Mouse (Mus musculus) midbrain, postnatal 0 days (tissue): ENCODE data around the gene Gas2l1. TPM values are rescaled to one million over a fixed set of nuclear protein-coding genes. Genes with fewer than 3 reads are reported as not detected.

ENCODE experiments used
- ATAC-seq: fragments of 200-750 bp; cut with Nextera tagmentation; 2 replicates; pipeline ENCODE4 v1.8.0; 2017; ENCODE audit warnings: moderate number of reproducible peaks, mild to moderate bottlenecking, moderate TSS enrichment, moderate library complexity; ENCODE audit not compliant: low FRiP score
- DNase-seq: peaks from one replicate; pipeline ENCODE4 v3.0.0-alpha.2; 2015; ENCODE audit warnings: low spot score
- H3K27ac ChIP-seq: fragments of 300-500 bp; sonication (generic); 2 replicates; pipeline ENCODE4 v1.5.1; 2014; ENCODE audit warnings: low read depth, mild to moderate bottlenecking, low read length, mixed read lengths
- H3K27me3 ChIP-seq: fragments of 300-500 bp; sonication (generic); 2 replicates; pipeline ENCODE4 v1.6.1; 2014; ENCODE audit warnings: low read length, control low read depth, mixed read lengths; ENCODE audit not compliant: insufficient read depth
- H3K36me3 ChIP-seq: fragments of 300-500 bp; sonication (generic); 2 replicates; pipeline ENCODE4 v1.6.1; 2014; ENCODE audit warnings: low read length, control low read depth, mixed read lengths; ENCODE audit not compliant: insufficient read depth
- H3K4me1 ChIP-seq: fragments of 300-500 bp; sonication (generic); 2 replicates; pipeline ENCODE4 v1.6.1; 2014; ENCODE audit warnings: mild to moderate bottlenecking, control low read depth, antibody characterized with exemption, low read length, mixed read lengths; ENCODE audit not compliant: insufficient read depth
- H3K4me2 ChIP-seq: fragments of 300-500 bp; sonication (generic); 2 replicates; pipeline ENCODE4 v1.6.1; 2014; ENCODE audit warnings: low read depth, mild to moderate bottlenecking, low read length, mixed read lengths; ENCODE audit not compliant: poor library complexity, severe bottlenecking
- H3K4me3 ChIP-seq: fragments of 300-500 bp; sonication (generic); 2 replicates; pipeline ENCODE4 v1.5.1; 2014; ENCODE audit warnings: low read depth, mild to moderate bottlenecking, low read length, moderate library complexity
- H3K9ac ChIP-seq: fragments of 300-500 bp; sonication (generic); replicated peaks from 2 replicates; pipeline ENCODE4 v1.6.1; 2014; ENCODE audit warnings: mild to moderate bottlenecking, low read length, moderate library complexity, mixed read lengths; ENCODE audit not compliant: poor library complexity, severe bottlenecking
- H3K9me3 ChIP-seq: fragments of 300-500 bp; sonication (generic); 2 replicates; pipeline ENCODE4 v1.6.1; 2016; ENCODE audit warnings: low read length, control low read depth
- CTCF ChIP-seq: IDR thresholded peaks from 2 replicates; pipeline ENCODE4 v1.5.1; 2016; ENCODE audit warnings: antibody characterized with exemption, mild to moderate bottlenecking
- WGBS: fragments of 180-500 bp; shearing (Covaris S2); extraction: QIAGEN DNeasy Blood & Tissue Kit; methylation state at CpG from one replicate; pipeline ENCODE4 v1.1.7; 2014; 5-methylcytosine and 5-hydroxymethylcytosine counted together
- polyA plus RNA-seq: library from polyadenylated mRNA; unstranded; fragments of >200 nt; fragmentation: Nextera tagmentation; extraction: Ambion mirVana; gene quantifications from 2 replicates; pipeline ENCODE4 v1.2.1, GENCODE M21; 2015
- total RNA-seq: library from RNA; depleted of rRNA; stranded (reverse); fragments of >200 nt; gene quantifications from 2 replicates; pipeline ENCODE4 v1.2.3, GENCODE M21; 2014

Gas2l1 gene
- total and polyA plus RNA-seq, 2 experiments from 2014 or later: 17.6 to 43.8 TPM

- H3K4me3 ChIP-seq: no peak overlapping the region
- H3K9me3 ChIP-seq: no peaks in the 10 kb centered on the region
- H3K27me3 ChIP-seq: peaks cover 32% of the 10 kb centered on the region
- no peak overlapping the region for H3K27ac ChIP-seq
- TF ChIP-seq CTCF: no peak; the same call in 1 of the 2 replicates
- 0 out of 2 replicates have a peak, but pooled peaks cover 3% of the 10 kb centered on the region for H3K4me1 ChIP-seq
- ATAC-seq (no peak), DNase-seq (no peak)
- no peak overlapping the region for H3K4me2 ChIP-seq
- WGBS: 24% methylated on average over 23 of the region's 23 CpGs
- no peak overlapping the region for H3K9ac ChIP-seq
- peaks cover 7% of the 10 kb centered on the region for H3K36me3 ChIP-seq
Measured at GRCm38 (mm10) chr11:5055945-5056938, 8.9 kb downstream of the Gas2l1 start.

GRCm38 (mm10) chr11:5054874-5055273, 10.3 kb downstream of the Gas2l1 start:
- H3K27me3 ChIP-seq: peaks cover 26% of the 10 kb centered on the region
- H3K9ac ChIP-seq: no peak overlapping the region
- ATAC-seq (no peak), DNase-seq (no peak)
- H3K4me1 ChIP-seq: 0 out of 2 replicates have a peak, but pooled peaks cover 3% of the 10 kb centered on the region
- WGBS: 72% methylated on average over 6 of the region's 6 CpGs
- H3K4me2 ChIP-seq: no peak overlapping the region
- no peaks in the 10 kb centered on the region for H3K9me3 ChIP-seq
- no peaks in the 10 kb centered on the region for H3K36me3 ChIP-seq
- H3K4me3 ChIP-seq: no peak overlapping the region
- H3K27ac ChIP-seq: no peak overlapping the region
- TF ChIP-seq CTCF: no peak

GRCm38 (mm10) chr11:5054151-5054550, 11.0 kb downstream of the Gas2l1 start:
- H3K9me3 ChIP-seq: no peaks in the 10 kb centered on the region
- no peak overlapping the region for H3K4me3 ChIP-seq
- no peaks in the 10 kb centered on the region for H3K36me3 ChIP-seq
- no peak for ATAC-seq
- 92% methylated on average over 14 of the region's 14 CpGs for WGBS
- peaks cover 21% of the 10 kb centered on the region for H3K27me3 ChIP-seq
- H3K9ac ChIP-seq: no peak overlapping the region
- no peak for DNase-seq
- TF ChIP-seq CTCF: no peak
- H3K27ac ChIP-seq: no peak overlapping the region
- H3K4me2 ChIP-seq: no peak overlapping the region
- 0 out of 2 replicates have a peak, but pooled peaks cover 3% of the 10 kb centered on the region for H3K4me1 ChIP-seq

- Histone ChIP-seq H3K9me3 (no peaks in the 10 kb centered on the region), H3K27ac (no peak overlapping the region), H3K4me2 (no peak overlapping the region), H3K4me1 (no peaks in the 10 kb centered on the region), H3K27me3 (peaks cover 14% of the 10 kb centered on the region), H3K36me3 (no peaks in the 10 kb centered on the region), H3K9ac (no peak overlapping the region), H3K4me3 (no peak overlapping the region)
- WGBS: 75% methylated on average over 10 of the region's 10 CpGs
- DNase-seq: no peak
- TF ChIP-seq CTCF: no peak
- no peak for ATAC-seq
Measured at GRCm38 (mm10) chr11:5052200-5052854, 12.8 kb downstream of the Gas2l1 start.

GRCm38 (mm10) chr11:5051629-5052028, 13.5 kb downstream of the Gas2l1 start:
- 77% methylated on average over 10 of the region's 10 CpGs for WGBS
- Histone ChIP-seq H3K27me3 (peaks cover 8% of the 10 kb centered on the region), H3K9ac (no peak overlapping the region), H3K27ac (no peak overlapping the region), H3K4me2 (no peak overlapping the region), H3K36me3 (no peaks in the 10 kb centered on the region), H3K9me3 (no peaks in the 10 kb centered on the region), H3K4me3 (no peak overlapping the region), H3K4me1 (no peaks in the 10 kb centered on the region)
- TF ChIP-seq CTCF: no peak
- ATAC-seq (no peak), DNase-seq (no peak)
